Mouse (Mus musculus) monocyte, adult 5-6 weeks (primary cell): ENCODE results near the gene Gm20843. TPM values are rescaled to one million over a fixed set of nuclear protein-coding genes. Genes with fewer than 3 reads are reported as not detected.
"Not testable (repeated sequence)": the region's sequence is repeated elsewhere in the genome, so short reads cannot be mapped to it uniquely, and the experiment has no call there.

Experiments used
- ATAC-seq: fragments of 153-309, 156-312 bp; replicated peaks from 2 replicates; pipeline ENCODE4 v1.8.0; 2017; ENCODE audit warnings: mild to moderate bottlenecking; ENCODE audit not compliant: low TSS enrichment, insufficient number of reproducible peaks, severe bottlenecking, poor library complexity, low FRiP score
- total RNA-seq: library from RNA; stranded (forward); fragments of 200-1000, 200-491, 200-594 nt; gene quantifications from 3 replicates; pipeline ENCODE4 v1.2.3, GENCODE M21; 2017

Gene Gm20843
- not detected in 3 replicates for total RNA-seq

DNA sequence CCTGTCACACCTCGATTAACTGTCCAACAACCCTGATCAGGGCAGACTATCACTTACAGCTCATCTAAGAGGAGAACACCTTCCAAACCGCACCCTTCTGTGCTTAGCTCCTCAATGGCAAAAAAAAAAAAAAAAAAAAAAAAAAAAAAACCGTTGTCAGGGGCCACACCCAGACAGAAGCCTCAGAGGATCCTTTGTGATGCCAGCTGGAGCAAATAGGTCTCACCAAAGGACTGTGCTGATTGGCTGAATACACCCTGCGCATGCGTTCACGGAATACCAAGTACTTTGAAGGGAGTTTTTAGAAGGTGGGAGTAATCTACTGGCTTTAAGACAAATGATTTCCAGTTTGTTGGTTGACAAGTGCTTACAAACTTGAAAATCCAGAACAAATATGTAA is at the start of gene Gm20843:
Gm20843 (minus strand) TSS at position 101 of the 400 bp plus-strand sequence.
- ATAC-seq: not testable (repeated sequence)
